Mouse (Mus musculus) spleen, adult 2 months (tissue): Measurements from ENCODE around the gene Gm5475.

Experiments used
- CTCF ChIP-seq: fragments of 200-500 bp; IDR thresholded peaks from 2 replicates; pipeline ENCODE4 v1.5.1; 2011; ENCODE audit warnings: mild to moderate bottlenecking, inconsistent platforms; ENCODE audit not compliant: insufficient read depth, insufficient read length, insufficient replicate concordance; ENCODE audit errors: extremely low read depth
- POLR2A ChIP-seq: fragments of 200-500 bp; IDR thresholded peaks from 2 replicates; pipeline ENCODE4 v1.6.1; 2011; ENCODE audit warnings: low read depth, low read length, inconsistent platforms

DNA sequence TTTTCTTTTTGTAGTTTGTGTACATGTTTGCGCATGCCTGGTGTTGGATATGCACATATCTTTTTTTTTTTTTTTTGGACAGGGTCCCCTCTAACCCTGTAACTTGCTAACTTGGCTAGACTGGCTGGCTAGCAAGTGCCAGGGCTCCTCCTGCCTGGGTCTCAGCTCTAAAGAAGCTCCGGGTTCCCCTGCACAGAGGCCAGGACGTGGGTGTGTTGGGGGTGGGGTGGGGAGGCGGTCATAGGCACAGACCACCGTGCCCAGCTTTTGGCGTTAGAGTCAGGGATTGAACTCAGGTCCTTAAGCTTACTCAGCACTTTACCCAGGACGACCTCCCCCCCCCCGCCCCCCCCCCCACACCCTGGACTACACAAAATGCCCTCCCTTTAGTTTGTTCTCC, 45.8 kb downstream of the Gm5475 start:
- TF ChIP-seq CTCF = no peak
- no peak for TF ChIP-seq POLR2A
